Mouse (Mus musculus) olfactory bulb, adult 2 months (tissue): ENCODE results near the gene Orc2. TPM values are rescaled to one million over a fixed set of nuclear protein-coding genes. Genes with fewer than 3 reads are reported as not detected.

ENCODE experiments used
- H3K27ac ChIP-seq: fragments of 200-500 bp; 2 replicates; pipeline ENCODE4 v1.5.1; 2012; ENCODE audit warnings: low read depth, low read length; ENCODE audit not compliant: insufficient read depth
- H3K4me1 ChIP-seq: fragments of 200-500 bp; 2 replicates; pipeline ENCODE4 v1.6.1; 2012; ENCODE audit warnings: low read length; ENCODE audit not compliant: control insufficient read depth, insufficient read depth
- H3K4me3 ChIP-seq: fragments of 200-500 bp; 2 replicates; pipeline ENCODE4 v1.5.1; 2012; ENCODE audit warnings: mild to moderate bottlenecking, low read depth, low read length, moderate library complexity; ENCODE audit not compliant: insufficient read depth
- CTCF ChIP-seq: fragments of 200-500 bp; IDR thresholded peaks from 2 replicates; pipeline ENCODE4 v1.5.1; 2012; ENCODE audit warnings: low read depth, mild to moderate bottlenecking, low read length, moderate library complexity; ENCODE audit not compliant: insufficient read depth
- POLR2A ChIP-seq: fragments of 200-500 bp; IDR thresholded peaks from 2 replicates; pipeline ENCODE4 v1.6.1; 2012; ENCODE audit warnings: mild to moderate bottlenecking, low read depth, low read length, moderate library complexity; ENCODE audit not compliant: insufficient read depth
- WGBS: fragments of 180-500 bp; shearing (Covaris S2); methylation state at CpG from one replicate; pipeline ENCODE4 v1.1.7; 2018; 5-methylcytosine and 5-hydroxymethylcytosine counted together
- polyA plus RNA-seq: library from polyadenylated mRNA; stranded (reverse); fragments of >200 nt; gene quantifications from 2 replicates; pipeline ENCODE4 v1.2.4, GENCODE M21; 2012; ENCODE audit warnings: low replicate concordance; ENCODE audit not compliant: missing spikeins, insufficient read depth, insufficient read length

Gene Orc2
- polyA plus RNA-seq, 1 experiment = not detected

- Histone ChIP-seq H3K4me3 (no peak overlapping the region), H3K4me1 (no peaks in the 10 kb centered on the region), H3K27ac (no peak overlapping the region)
- 94% methylated on average over 8 of the region's 8 CpGs for WGBS
- TF ChIP-seq POLR2A (no peak), CTCF (no peak)
Observed at GRCm38 (mm10) chr1:58475662-58476061, 29.2 kb downstream of the Orc2 start.

GRCm38 (mm10) chr1:58465561-58465960, 39.3 kb downstream of the Orc2 start:
- TF ChIP-seq CTCF = no peak
- TF ChIP-seq POLR2A = no peak
- H3K4me1 ChIP-seq = no peaks in the 10 kb centered on the region
- no peak overlapping the region for H3K4me3 ChIP-seq
- H3K27ac ChIP-seq = no peak overlapping the region
- 92% methylated on average over 4 of the region's 4 CpGs for WGBS

GRCm38 (mm10) chr1:58465042-58465441, 39.9 kb downstream of the Orc2 start:
- Histone ChIP-seq H3K4me1 (no peaks in the 10 kb centered on the region), H3K27ac (no peak overlapping the region), H3K4me3 (no peak overlapping the region)
- TF ChIP-seq CTCF = no peak
- TF ChIP-seq POLR2A = no peak
- 89% methylated on average over 4 of the region's 4 CpGs for WGBS

GRCm38 (mm10) chr1:58463935-58464334, 41.0 kb downstream of the Orc2 start:
- no peak overlapping the region for H3K27ac ChIP-seq
- WGBS = 73% methylated on average over 2 of the region's 2 CpGs
- no peak overlapping the region for H3K4me3 ChIP-seq
- TF ChIP-seq CTCF (no peak), POLR2A (no peak)
- no peaks in the 10 kb centered on the region for H3K4me1 ChIP-seq

- Histone ChIP-seq H3K4me3 (no peak overlapping the region), H3K4me1 (no peaks in the 10 kb centered on the region), H3K27ac (no peak overlapping the region)
- no peak for TF ChIP-seq POLR2A
- TF ChIP-seq CTCF = no peak
- WGBS = 94% methylated on average over 3 of the region's 3 CpGs
Observed at GRCm38 (mm10) chr1:58460566-58460965, 44.3 kb downstream of the Orc2 start.

- TF ChIP-seq POLR2A (no peak), CTCF (no peak)
- 59% methylated on average over 2 of the region's 2 CpGs for WGBS
- Histone ChIP-seq H3K4me3 (no peak overlapping the region), H3K27ac (no peak overlapping the region), H3K4me1 (no peaks in the 10 kb centered on the region)
Observed at GRCm38 (mm10) chr1:58458867-58459266, 46.0 kb downstream of the Orc2 start.

GRCm38 (mm10) chr1:58458175-58458574, 46.7 kb downstream of the Orc2 start:
- Histone ChIP-seq H3K27ac (no peak overlapping the region), H3K4me1 (no peaks in the 10 kb centered on the region), H3K4me3 (no peak overlapping the region)
- WGBS = 90% methylated on average over 5 of the region's 5 CpGs
- no peak for TF ChIP-seq POLR2A
- TF ChIP-seq CTCF = no peak

GRCm38 (mm10) chr1:58454316-58454715, 50.6 kb downstream of the Orc2 start:
- TF ChIP-seq CTCF = no peak
- no peak for TF ChIP-seq POLR2A
- Histone ChIP-seq H3K4me1 (no peaks in the 10 kb centered on the region), H3K4me3 (no peak overlapping the region), H3K27ac (no peak overlapping the region)
- 94% methylated on average over 6 of the region's 6 CpGs for WGBS

GRCm38 (mm10) chr1:58448396-58448795, 56.5 kb downstream of the Orc2 start:
- 91% methylated on average over 7 of the region's 7 CpGs for WGBS
- H3K27ac ChIP-seq = no peak overlapping the region
- peaks cover 2% of the 10 kb centered on the region; the same call in 1 of the 2 replicates for H3K4me1 ChIP-seq
- TF ChIP-seq POLR2A (no peak), CTCF (no peak)
- no peak overlapping the region for H3K4me3 ChIP-seq

GRCm38 (mm10) chr1:58447766-58448165, 57.1 kb downstream of the Orc2 start:
- WGBS = 95% methylated on average over 7 of the region's 7 CpGs
- Histone ChIP-seq H3K4me3 (no peak overlapping the region), H3K4me1 (peaks cover 2% of the 10 kb centered on the region; the same call in 1 of the 2 replicates), H3K27ac (no peak overlapping the region)
- TF ChIP-seq POLR2A (no peak), CTCF (no peak)
